Mouse (Mus musculus) lung, embryonic 15.5 days (tissue): ENCODE measurements at regions not wholly inside any gene's neighbourhood (a gene's known extent, or its start where the extent isn't known, plus 50 kb on each side); places are given as distances from the start of the nearest gene placed in this dataset.

Experiments
- ATAC-seq: fragments of 200-750 bp; cut with Nextera tagmentation; 2 replicates; pipeline ENCODE4 v1.8.0; 2017; ENCODE audit warnings: moderate number of reproducible peaks, borderline replicate concordance; ENCODE audit not compliant: low FRiP score, low TSS enrichment; ENCODE audit errors: extremely low read depth
- H3K27ac ChIP-seq: fragments of 300-500 bp; sonication (generic); 2 replicates; pipeline ENCODE4 v1.5.1; 2015; ENCODE audit warnings: moderate library complexity, mild to moderate bottlenecking, inconsistent platforms
- H3K27me3 ChIP-seq: fragments of 300-500 bp; sonication (generic); 2 replicates; pipeline ENCODE4 v1.6.1; 2015; ENCODE audit warnings: inconsistent platforms
- H3K36me3 ChIP-seq: fragments of 300-500 bp; sonication (generic); 2 replicates; pipeline ENCODE4 v1.6.1; 2015; ENCODE audit warnings: inconsistent platforms
- H3K4me1 ChIP-seq: fragments of 300-500 bp; sonication (generic); 2 replicates; pipeline ENCODE4 v1.6.1; 2015; ENCODE audit warnings: inconsistent platforms
- H3K4me2 ChIP-seq: fragments of 300-500 bp; sonication (generic); 2 replicates; pipeline ENCODE4 v1.6.1; 2015; ENCODE audit warnings: inconsistent platforms, mild to moderate bottlenecking, moderate library complexity
- H3K4me3 ChIP-seq: fragments of 300-500 bp; sonication (generic); 2 replicates; pipeline ENCODE4 v1.5.1; 2015; ENCODE audit warnings: mild to moderate bottlenecking, inconsistent platforms
- H3K9ac ChIP-seq: fragments of 300-500 bp; sonication (generic); 2 replicates; pipeline ENCODE4 v1.6.1; 2015; ENCODE audit warnings: inconsistent platforms
- H3K9me3 ChIP-seq: fragments of 300-500 bp; sonication (generic); 2 replicates; pipeline ENCODE4 v1.6.1; 2016; ENCODE audit warnings: inconsistent platforms
- WGBS: fragments of 180-500 bp; shearing (Covaris S2); methylation state at CpG from one replicate; pipeline ENCODE4 v1.1.7; 2015; 5-methylcytosine and 5-hydroxymethylcytosine counted together

DNA sequence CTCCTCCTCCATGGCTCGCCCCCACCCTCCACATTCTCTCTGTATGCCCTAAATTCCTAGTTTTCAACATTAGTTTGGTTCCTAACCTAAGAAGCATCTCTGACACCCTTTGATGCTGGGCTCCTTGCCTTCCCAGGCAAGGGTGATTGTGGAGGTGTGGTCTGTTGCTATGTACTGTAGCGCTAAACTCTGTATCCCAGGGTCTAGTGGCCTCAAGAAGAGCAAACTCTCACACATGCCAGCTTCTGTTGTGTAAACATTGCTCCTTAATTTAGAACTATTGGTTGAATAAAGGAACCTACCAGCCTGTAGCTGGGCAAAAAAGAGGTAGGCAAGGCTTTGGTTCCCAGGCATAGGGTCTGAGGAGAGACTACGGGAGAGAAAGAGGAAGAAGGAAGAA is 140.6 kb downstream of the Kcnk1 start:
- peak; percentile 67; the same call in 1 of the 2 replicates for ATAC-seq
- Histone ChIP-seq H3K4me3 (no peak overlapping the region), H3K27ac (peak overlapping the region; percentile 53), H3K27me3 (peaks cover 31% of the 10 kb centered on the region), H3K9ac (no peak overlapping the region), H3K36me3 (no peaks in the 10 kb centered on the region), H3K4me1 (peaks cover 21% of the 10 kb centered on the region), H3K4me2 (peak overlapping the region; percentile 23; the same call in 1 of the 2 replicates), H3K9me3 (no peaks in the 10 kb centered on the region)
- 61% methylated on average over 3 of the region's 3 CpGs for WGBS

DNA sequence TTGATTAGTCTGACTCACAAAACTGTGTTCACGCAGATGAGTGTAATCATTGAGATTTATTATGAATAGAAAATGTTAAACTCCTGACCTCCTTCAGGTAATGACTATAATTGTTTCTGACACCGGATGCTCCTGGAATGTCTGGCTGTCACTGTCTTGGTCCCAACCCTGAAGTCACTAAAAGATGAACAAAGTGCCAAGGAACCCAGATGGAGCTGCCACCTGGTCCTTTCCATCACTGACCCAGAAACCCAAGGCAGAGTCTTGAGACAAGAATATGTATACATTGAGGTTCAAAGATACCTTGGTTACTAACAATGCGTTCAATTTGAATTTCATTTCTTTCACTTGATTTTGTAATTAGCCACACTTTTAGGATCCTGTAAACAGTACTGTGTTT is 142.0 kb downstream of the Kcnk1 start:
- Histone ChIP-seq H3K36me3 (no peaks in the 10 kb centered on the region), H3K27me3 (peaks cover 41% of the 10 kb centered on the region), H3K4me2 (no peak overlapping the region), H3K4me1 (peaks cover 21% of the 10 kb centered on the region), H3K9me3 (no peaks in the 10 kb centered on the region), H3K27ac (no peak overlapping the region), H3K9ac (no peak overlapping the region), H3K4me3 (no peak overlapping the region)
- WGBS: 82% methylated on average over 3 of the region's 3 CpGs
- ATAC-seq: no peak

DNA sequence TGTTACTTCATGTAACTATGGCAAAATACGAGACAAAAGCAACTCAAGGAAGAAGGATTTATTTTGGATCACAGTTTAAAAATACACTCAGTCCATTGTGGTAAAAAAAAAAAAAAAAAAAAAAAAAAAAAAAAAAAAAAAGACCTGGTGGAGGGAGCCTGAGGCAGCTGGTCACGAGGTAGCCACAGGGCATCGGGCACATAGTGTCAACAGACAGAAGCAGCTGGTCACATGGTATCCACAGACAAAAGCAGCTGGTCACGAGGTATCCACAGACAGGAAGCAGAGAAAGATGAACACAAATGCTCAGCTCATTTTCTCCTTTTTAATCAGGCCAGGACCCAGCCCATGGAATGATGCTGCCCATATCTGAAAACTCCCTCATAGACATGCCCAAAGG is 142.5 kb downstream of the Kcnk1 start:
- WGBS: 54% methylated on average over 4 of the region's 4 CpGs
- Histone ChIP-seq H3K9me3 (no peaks in the 10 kb centered on the region), H3K27me3 (peaks cover 44% of the 10 kb centered on the region)

DNA sequence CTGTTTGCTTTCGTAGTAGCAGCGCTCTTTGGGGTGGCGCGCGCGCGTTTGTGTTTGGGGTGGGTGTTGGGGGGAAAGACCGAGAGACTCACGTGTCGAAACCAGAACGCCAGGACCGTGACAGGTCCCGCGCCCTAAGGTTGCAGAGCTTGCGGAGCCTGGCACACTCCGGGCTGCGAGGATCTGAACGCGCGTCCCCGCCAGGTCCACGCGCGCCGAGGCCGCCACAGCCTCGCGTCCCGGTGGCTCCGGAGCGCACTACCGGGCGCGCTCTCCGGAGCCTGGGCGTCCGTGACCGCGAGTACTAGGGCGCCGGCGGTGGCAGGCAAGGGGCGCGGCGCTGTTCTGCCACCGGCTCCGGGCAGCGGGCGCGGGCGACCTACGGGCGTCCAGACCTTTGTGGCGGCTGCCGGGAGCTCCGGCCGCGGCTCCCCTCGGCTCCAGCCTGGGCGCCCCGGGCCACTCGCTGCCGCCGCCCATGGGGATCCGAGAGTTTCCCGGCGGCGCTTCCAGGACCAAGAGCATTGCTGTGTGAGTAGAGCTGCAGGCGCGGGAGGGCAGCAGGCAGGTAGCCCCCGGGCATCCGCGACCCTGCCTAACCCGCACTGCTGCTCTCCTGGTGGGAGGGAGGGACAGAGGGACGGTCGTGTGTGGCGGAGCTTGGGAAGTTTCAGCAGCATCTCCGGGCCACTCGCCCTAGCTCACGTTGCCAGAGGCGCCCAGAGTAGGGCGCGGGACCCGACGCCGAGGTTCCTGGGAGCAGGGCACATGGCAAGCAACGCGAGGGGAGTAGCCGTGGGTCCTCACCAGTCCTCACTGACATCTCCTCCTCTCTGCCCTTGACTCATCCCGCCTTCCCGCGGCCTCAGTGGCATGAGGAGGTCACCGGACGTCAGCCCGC is 143.9 kb downstream of the Kcnk1 start:
- 1% methylated on average over 70 of the region's 95 CpGs for WGBS
- Histone ChIP-seq H3K4me2 (peak overlapping the region; percentile 93), H3K36me3 (no peaks in the 10 kb centered on the region), H3K27ac (no peak overlapping the region), H3K9ac (peak overlapping the region; percentile 39), H3K9me3 (no peaks in the 10 kb centered on the region), H3K4me1 (peaks cover 21% of the 10 kb centered on the region), H3K27me3 (peaks cover 44% of the 10 kb centered on the region), H3K4me3 (peak overlapping the region; percentile 49)
- peak; percentile 21; the same call in 1 of the 2 replicates for ATAC-seq

More for the DNA sequence above, 142.5 kb downstream of the Kcnk1 start:
- Histone ChIP-seq H3K4me3 (no peak overlapping the region), H3K27ac (no peak overlapping the region), H3K4me2 (no peak overlapping the region), H3K36me3 (no peaks in the 10 kb centered on the region), H3K9ac (no peak overlapping the region), H3K4me1 (peaks cover 21% of the 10 kb centered on the region)
- no peak for ATAC-seq

DNA sequence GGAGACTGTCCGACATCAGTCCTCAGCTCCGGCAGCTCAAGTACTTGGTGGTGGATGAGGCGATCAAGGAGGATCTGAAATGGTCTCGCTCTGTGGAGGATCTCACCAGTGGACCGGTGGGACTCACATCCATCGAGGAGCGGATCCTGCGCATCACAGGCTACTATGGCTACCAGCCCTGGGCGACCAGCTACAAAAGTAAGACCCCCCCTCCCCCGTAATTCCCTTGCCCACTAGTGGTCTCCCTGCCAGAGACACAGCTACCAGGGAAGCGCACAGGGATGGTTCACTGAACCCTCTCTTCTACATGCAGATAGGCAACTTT is 144.5 kb downstream of the Kcnk1 start:
- Histone ChIP-seq H3K4me1 (peaks cover 21% of the 10 kb centered on the region), H3K36me3 (no peaks in the 10 kb centered on the region), H3K4me2 (peak overlapping the region; percentile 93), H3K9ac (peak overlapping the region; percentile 39; the same call in 1 of the 2 replicates), H3K27ac (no peak overlapping the region), H3K4me3 (peak overlapping the region; percentile 49), H3K9me3 (no peaks in the 10 kb centered on the region), H3K27me3 (peaks cover 44% of the 10 kb centered on the region)
- 0 out of 2 replicates have a peak, but pooled peaks have one; percentile 11 for ATAC-seq
- WGBS: 19% methylated on average over 11 of the region's 11 CpGs

DNA sequence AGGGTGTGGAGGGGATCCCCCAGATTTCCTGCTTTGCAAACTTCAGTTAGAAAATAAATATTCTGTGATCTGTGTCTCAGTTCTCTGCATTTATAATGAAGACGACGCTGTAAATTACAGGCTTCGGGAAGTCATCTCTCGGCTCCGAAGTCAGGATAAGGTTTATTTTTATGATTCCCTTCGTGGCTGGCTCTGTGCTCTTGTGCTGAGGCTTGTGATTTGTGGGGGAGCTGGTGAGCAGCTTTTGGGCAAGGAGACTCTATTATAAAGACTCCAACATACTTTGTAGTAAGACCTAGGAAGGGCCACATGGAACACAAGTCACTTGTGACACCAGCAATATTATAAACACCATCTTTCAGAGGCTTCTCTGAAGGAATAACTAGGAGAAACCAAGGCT is 146.0 kb downstream of the Kcnk1 start:
- Histone ChIP-seq H3K9me3 (no peaks in the 10 kb centered on the region), H3K27me3 (peaks cover 44% of the 10 kb centered on the region), H3K9ac (no peak overlapping the region), H3K4me1 (peaks cover 12% of the 10 kb centered on the region), H3K4me3 (no peak overlapping the region), H3K4me2 (no peak overlapping the region), H3K27ac (no peak overlapping the region), H3K36me3 (no peaks in the 10 kb centered on the region)
- 78% methylated on average over 6 of the region's 6 CpGs for WGBS
- no peak for ATAC-seq

DNA sequence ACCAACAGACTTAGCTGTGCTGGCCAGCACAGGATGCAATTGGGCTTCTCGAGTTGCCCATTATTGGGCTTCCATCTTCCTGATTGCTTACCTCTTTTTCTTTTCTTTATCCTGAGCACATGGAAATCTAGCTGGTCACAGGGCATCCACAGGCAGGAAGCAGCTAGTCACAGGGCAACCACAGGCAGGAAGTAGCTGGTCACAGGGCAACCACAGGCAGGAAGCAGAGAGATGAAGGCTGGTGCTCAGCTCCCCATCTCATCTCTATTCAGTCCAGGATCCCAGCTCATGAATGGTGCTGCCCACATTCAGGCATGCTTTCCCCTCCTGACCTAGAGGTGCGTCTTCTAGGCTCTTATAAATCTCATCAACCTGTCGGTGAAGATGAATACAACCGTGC is 146.8 kb upstream of the Slc35f3 start:
- no peak for ATAC-seq
- Histone ChIP-seq H3K9me3 (no peaks in the 10 kb centered on the region), H3K4me3 (no peak overlapping the region), H3K4me2 (no peak overlapping the region), H3K9ac (no peak overlapping the region), H3K36me3 (no peaks in the 10 kb centered on the region), H3K4me1 (peaks cover 25% of the 10 kb centered on the region), H3K27ac (no peak overlapping the region), H3K27me3 (no peaks in the 10 kb centered on the region)
- WGBS: 71% methylated on average over 4 of the region's 4 CpGs

DNA sequence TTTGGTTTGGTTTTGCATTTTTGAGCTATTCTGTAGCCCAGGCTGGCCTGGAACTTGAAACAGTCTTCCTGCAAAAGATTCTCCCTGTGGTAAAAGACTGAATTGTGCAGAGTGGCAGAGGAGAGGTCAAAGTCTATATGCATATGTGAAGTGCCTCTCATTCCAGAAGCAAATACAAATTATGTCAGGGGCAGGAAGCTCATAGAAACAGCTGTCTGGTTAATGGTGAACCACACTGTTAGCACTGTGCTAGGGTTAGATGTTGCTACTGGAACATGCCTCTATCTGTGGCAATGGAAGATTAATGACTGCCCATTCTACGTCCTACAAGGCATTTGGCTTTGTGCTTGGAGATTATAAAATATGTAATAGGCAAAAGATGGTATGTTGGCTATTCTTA is 144.4 kb upstream of the Slc35f3 start:
- Histone ChIP-seq H3K36me3 (no peaks in the 10 kb centered on the region), H3K4me1 (peaks cover 31% of the 10 kb centered on the region), H3K4me3 (no peak overlapping the region), H3K9me3 (no peaks in the 10 kb centered on the region), H3K27ac (no peak overlapping the region), H3K27me3 (no peaks in the 10 kb centered on the region), H3K9ac (no peak overlapping the region), H3K4me2 (no peak overlapping the region)
- no peak for ATAC-seq
- 27% methylated on average over 1 of the region's 1 CpGs for WGBS

DNA sequence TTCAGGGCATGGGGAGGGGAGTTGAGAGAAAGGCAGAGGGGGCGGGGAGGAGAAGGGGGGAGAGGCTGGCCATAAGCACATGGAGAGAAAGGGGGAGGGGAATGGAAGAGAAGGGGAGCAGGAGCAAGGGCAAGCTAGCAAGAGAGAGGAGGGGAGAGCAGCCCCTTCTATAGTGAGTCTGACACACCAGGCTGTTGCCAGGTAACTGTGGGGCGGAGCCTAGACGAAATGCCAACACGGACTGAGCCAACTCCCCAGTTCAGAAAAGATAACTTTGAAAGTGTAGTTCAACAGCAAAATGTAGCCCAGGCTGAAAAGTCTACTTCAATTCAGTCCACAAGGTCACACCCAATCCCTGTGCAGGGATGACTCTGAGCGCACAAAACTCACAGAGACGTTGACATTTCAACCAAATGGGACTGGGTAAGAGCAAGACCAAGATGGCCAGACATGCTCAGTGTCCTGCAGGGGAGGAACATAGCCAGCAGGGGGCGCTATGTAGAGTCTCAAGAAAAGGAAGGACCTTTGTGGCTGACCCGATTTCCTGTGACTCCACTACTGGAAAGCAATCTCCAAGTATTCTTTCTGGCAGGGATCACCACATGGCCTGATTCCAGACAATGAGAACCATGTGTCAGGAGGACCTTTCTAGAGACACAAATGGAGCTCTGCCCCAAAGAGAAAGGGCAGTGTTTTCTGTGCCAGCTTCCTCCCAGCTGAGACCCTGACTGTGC is 140.7 kb upstream of the Slc35f3 start:
- no peak overlapping the region for H3K9ac ChIP-seq
- peaks cover 31% of the 10 kb centered on the region for H3K4me1 ChIP-seq
- H3K27ac ChIP-seq: no peak overlapping the region
- H3K36me3 ChIP-seq: no peaks in the 10 kb centered on the region
- no peaks in the 10 kb centered on the region for H3K27me3 ChIP-seq
- H3K9me3 ChIP-seq: no peaks in the 10 kb centered on the region
- WGBS: 58% methylated on average over 8 of the region's 8 CpGs
- ATAC-seq: peak; percentile 46; the same call in 1 of the 2 replicates
- no peak overlapping the region for H3K4me2 ChIP-seq
- no peak overlapping the region for H3K4me3 ChIP-seq

DNA sequence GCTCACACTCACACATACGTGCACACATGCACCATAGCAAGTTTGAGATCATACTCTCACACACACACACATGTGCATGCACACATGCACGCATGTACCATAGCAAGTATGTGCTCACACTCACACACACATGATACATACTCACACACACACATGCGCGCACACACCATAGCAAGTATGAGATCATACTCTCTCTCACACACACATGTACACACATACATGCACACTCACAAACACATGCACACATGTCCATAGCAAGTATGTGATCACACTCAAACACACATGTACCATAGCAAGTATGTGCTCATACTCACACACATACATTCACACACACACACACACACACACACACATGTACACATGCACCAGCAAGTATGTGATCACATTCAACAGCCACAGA is 138.9 kb upstream of the Slc35f3 start:
- Histone ChIP-seq H3K27me3 (no peaks in the 10 kb centered on the region), H3K4me3 (no peak overlapping the region), H3K4me1 (peaks cover 15% of the 10 kb centered on the region), H3K4me2 (no peak overlapping the region), H3K36me3 (no peaks in the 10 kb centered on the region), H3K9me3 (no peaks in the 10 kb centered on the region), H3K9ac (no peak overlapping the region), H3K27ac (no peak overlapping the region)
- 93% methylated on average over 4 of the region's 4 CpGs for WGBS
- no peak for ATAC-seq

DNA sequence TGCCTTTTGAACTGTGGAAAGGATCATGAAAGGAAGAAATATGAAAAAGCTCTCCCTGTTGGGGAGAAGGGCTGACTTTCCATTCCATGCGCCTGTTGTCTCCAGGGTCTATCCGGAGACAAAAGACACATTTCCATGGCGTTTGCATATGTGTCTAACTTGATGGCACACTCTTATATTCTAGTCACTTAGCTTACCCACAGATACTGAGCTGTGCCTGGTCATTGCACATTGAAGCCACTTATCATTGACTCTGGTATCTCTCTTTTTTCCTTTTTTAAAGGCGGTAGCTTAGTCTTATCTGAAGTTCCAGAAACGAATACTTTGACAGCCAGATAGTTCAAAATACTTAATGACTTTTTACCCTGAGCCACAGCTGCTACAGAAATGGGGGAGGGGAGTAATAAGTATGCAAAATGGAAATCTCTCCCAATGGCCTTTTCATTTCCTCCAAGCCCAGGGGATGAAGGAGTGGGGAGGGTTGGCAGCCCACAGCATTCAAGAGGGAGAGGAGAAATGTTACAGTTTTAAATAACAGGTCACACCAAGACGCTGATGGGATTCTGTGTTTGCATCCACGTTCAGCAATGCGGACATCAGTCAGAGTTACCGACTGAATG is 137.9 kb upstream of the Slc35f3 start:
- H3K9me3 ChIP-seq: no peaks in the 10 kb centered on the region
- no peak overlapping the region for H3K9ac ChIP-seq
- no peak overlapping the region for H3K4me2 ChIP-seq
- ATAC-seq: no peak
- H3K27me3 ChIP-seq: no peaks in the 10 kb centered on the region
- no peak overlapping the region for H3K4me3 ChIP-seq
- H3K36me3 ChIP-seq: no peaks in the 10 kb centered on the region
- WGBS: 48% methylated on average over 9 of the region's 9 CpGs
- no peak overlapping the region for H3K27ac ChIP-seq
- H3K4me1 ChIP-seq: peaks cover 7% of the 10 kb centered on the region; the same call in 1 of the 2 replicates
